Mouse (Mus musculus): ENCODE measurements around the gene Spata31d1a.

DNA sequence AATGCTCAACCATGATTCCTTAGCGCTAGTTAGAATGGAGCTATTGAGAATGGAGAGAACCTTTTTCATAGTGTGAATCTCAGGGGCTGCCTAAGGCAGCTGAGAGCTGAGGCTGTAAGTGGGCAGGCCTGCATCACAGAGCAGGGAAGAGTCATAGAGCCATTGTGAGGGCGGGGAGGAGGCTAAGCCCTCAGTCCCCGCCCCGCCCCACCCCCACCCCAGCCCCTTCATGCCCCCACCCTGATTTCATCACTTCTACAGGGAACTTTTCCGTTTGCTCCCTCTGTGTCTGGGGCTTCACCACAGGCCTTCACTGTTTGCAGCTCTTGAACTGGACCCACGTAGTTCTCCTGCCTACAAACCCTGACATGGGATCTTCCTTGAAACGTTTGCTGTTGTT, 21.5 kb upstream of the Spata31d1a start, which contains the start of gene Spata31d1d:
- TF ChIP-seq CTCF (conservative IDR thresholded peaks at IDR 0.05; ENCODE audit: insufficient read depth, insufficient read length, low read depth, low read length) (no peak), POLR2A (IDR thresholded peaks at IDR 0.05; ENCODE audit: low read depth, low read length) (no peak)

Data from kidney, adult 2 months (tissue).